Mouse (Mus musculus) urinary bladder, postnatal 25 days (tissue): ENCODE results near the gene Gmppa.

Experiments
- DNase-seq: peaks from one replicate; pipeline ENCODE4 v3.0.0; 2022; ENCODE audit warnings: low spot score

Gene Gmppa

GRCm38 (mm10) chr1:75435475-75436328 is at the start of gene Gmppa:
Gene Gmppa, plus strand, starts transcription at chr1:75435930.
- peak; percentile 72 for DNase-seq

GRCm38 (mm10) chr1:75386149-75386548 is 49.6 kb upstream of the Gmppa start:
- DNase-seq, result no peak

- DNase-seq, result no peak
Observed at GRCm38 (mm10) chr1:75387469-75387928, 48.2 kb upstream of the Gmppa start.

GRCm38 (mm10) chr1:75387929-75388897 is 47.5 kb upstream of the Gmppa start:
- no peak for DNase-seq

GRCm38 (mm10) chr1:75388898-75389515 is 46.7 kb upstream of the Gmppa start:
- DNase-seq, result no peak

- DNase-seq, result no peak
Observed at GRCm38 (mm10) chr1:75393139-75393538, 42.6 kb upstream of the Gmppa start.

- no peak for DNase-seq
Observed at GRCm38 (mm10) chr1:75393846-75394245, 41.9 kb upstream of the Gmppa start.

GRCm38 (mm10) chr1:75398761-75399402 is 36.8 kb upstream of the Gmppa start:
- peak; percentile 51 for DNase-seq

- peak; percentile 26 for DNase-seq
Observed at GRCm38 (mm10) chr1:75399755-75400492, 35.8 kb upstream of the Gmppa start.

- DNase-seq, result no peak
Observed at GRCm38 (mm10) chr1:75400493-75401115, 35.1 kb upstream of the Gmppa start.

- DNase-seq, result no peak
Observed at GRCm38 (mm10) chr1:75405547-75405946, 30.2 kb upstream of the Gmppa start.

GRCm38 (mm10) chr1:75406173-75406572 is 29.6 kb upstream of the Gmppa start:
- no peak for DNase-seq

- DNase-seq, result no peak
Observed at GRCm38 (mm10) chr1:75407056-75407455, 28.7 kb upstream of the Gmppa start.

- no peak for DNase-seq
Observed at GRCm38 (mm10) chr1:75408210-75408609, 27.5 kb upstream of the Gmppa start.

GRCm38 (mm10) chr1:75409950-75410349 is 25.8 kb upstream of the Gmppa start:
- DNase-seq, result no peak

- no peak for DNase-seq
Observed at GRCm38 (mm10) chr1:75412196-75412595, 23.5 kb upstream of the Gmppa start.

GRCm38 (mm10) chr1:75413749-75414148 is 22.0 kb upstream of the Gmppa start:
- no peak for DNase-seq

- DNase-seq, result no peak
Observed at GRCm38 (mm10) chr1:75421794-75422193, 13.9 kb upstream of the Gmppa start.

- DNase-seq, result no peak
Observed at GRCm38 (mm10) chr1:75422216-75422822, 13.4 kb upstream of the Gmppa start.
